Mouse (Mus musculus): ENCODE measurements around the gene Gm44503. TPM values are rescaled to one million over a fixed set of nuclear protein-coding genes. Genes with fewer than 3 reads are reported as not detected.

Gm44503 gene
- polyA plus RNA-seq (2014; fragmentation: Illumina TruSeq; extraction: RNeasy Lipid Tissue Mini Kit (QIAGEN cat#74804); ENCODE audit: low read depth, low replicate concordance): not detected

DNA sequence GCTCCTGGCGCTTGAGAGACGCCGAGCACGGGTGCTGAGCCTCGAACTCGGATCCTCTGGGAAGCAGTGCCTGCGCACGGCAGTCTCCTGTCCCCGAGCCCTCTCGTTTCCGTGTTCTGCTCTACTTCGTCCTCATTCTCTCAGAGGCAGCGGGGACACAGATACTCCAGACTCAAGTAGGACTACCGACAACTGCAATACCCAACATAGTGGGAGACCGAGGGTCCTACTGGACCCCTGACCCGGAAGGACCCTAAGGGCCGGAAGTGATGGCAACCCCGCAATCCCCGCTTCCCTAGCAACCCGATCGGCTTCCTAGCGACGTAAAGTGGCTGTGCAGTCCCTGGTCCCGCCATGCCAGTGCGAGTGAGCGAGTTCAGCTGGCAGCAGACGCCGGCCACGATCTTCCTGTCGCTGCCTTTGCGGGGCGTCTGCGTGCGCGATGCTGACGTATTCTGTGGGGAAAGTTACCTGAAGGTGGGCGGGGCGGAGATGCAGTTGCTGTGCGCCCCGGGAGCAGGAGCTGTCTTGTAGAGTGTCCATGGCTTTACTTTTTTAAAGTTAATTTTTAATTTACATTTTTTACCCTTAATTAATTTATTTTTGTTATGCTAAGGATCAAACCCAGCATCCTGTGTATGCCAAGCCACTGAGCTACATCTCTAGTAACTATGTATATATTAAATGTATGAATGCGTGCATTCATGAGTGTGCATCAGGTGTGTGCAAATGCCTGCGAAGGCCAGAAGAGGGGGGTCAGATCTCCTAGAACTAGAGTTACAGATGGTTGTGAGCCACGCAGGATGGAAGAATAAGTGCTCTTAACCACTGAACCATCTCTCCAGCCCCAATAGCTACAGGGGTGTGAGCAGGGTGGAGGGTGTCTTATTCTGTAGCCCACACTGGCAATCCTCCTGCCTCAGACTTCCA, at the start of gene Gm44503, which contains the start of gene Dyx1c1:
Gene Gm44503, plus strand, starts transcription at position 332 of the 930 bp plus-strand sequence.
Gene Dyx1c1, plus strand, starts transcription at position 265 of the 930 bp plus-strand sequence.

DNA sequence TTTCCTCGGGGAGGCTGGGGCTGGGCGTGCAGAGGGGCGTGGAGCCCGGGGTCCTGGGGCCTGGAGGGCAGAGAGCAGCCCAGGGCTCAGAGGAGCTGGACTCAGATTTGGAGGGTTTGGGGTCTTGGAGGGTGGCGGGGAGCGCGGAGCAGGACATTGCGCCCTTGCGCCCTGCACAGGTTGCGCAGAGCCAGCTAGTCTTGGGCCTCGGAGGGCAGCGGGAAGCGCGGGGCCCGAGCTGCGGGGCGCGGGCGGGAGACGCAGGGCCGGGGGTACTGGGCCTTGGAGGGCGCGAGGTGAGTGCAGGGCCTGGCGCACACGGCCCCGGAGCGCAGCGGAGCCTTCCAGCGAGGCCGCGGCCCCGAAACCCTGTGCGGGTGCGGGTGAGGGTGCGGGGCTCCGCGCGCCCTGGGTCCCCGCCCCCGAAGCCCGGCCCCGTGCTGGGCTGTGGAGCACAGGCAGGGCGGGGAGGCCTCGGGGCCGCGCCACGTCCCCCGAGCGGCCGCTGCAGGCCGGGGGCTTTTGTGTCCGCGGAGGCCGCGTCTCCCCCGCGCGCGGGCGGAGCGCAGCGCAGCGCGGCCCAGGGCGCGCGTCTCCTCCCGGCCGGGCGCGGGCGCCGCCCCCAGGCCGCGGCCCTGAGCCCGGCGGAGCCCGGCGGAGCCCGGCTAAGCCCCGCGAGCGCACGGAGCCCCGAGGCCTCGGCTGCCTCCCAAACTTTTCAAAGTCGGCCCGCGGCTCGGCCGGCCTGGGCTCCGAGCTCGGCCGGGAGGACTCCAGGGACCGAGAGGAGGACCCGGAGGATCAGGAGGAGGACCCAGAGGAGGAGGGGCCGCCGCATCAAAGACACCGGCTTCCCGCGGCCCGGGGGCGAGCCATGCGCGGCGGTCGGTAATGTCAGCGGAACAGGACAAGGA, 33.4 kb upstream of the Gm44503 start, which contains the start of gene Pygo1:
Gene Pygo1, plus strand, starts transcription at position 625 of the 914 bp plus-strand sequence.

DNA sequence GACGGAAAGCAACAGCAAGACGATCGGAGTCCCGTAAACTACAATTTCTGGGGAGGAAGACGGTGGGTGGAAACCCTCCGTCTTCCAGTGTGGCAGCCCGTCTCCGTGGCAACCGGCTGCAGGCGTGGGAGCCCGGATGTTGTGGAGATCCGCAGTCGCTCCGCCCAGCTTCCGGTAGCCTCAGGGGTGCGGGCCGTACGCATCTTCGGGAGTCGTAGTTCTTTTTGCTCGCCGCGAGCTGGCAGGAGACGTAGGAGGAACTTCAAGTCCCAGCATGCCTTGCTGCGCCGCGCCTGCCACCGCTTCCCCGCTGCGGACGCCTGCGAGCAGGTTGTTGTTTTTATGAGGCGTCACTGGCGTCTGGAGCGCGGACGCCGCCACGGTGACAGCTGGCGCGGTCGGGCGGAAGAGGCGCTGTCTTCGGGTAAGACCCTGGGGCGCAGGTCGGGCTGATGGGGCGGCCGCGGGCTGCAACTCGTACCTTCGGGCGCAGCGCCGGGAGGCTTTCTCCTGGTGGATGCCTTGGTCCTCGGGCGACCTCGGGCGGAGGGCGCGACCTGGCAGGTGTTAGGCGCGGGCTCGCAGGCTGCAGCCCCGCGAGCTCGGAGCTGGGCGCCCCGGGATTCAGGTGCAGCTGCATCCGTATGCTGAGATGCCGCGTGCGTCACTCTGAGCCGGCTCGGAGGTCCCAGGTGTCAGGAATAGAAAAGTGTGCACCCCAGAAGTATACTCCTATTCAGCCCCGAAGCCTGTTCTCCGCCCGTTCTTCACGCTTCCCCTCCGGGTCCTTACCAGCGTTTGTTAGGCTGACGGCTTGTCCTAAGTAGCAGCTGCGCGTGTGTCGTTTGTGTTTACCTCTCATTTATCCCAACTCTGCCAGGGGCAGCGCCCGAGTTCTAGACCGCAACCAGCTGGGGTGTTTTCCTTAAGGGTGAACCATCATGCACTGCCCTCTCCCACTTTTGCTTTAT, 26.9 kb downstream of the Gm44503 start, which contains the start of the genes Ccpg1os and Ccpg1:
Gene Ccpg1os, minus strand, starts transcription at position 133 of the 971 bp plus-strand sequence.
Gene Ccpg1, plus strand, starts transcription at position 180 of the 971 bp plus-strand sequence.

DNA sequence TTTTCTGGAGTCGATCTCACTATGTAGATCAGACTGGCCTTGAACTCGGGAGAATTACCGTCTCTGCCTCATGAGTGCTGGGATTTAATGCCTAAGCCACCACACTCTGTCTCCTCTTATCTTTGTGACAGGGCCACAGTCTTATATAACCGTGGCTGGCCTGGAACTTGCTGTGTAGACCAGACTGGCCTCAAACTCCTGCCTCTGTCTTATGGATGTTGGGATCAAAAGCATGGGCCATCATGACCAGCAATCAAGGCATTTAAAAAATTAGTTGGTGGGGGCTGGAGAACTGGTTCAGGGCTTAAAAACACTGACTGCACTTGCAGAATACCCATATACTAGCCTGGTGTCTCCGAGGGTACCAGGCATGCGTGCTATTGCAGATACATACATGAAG, 81.4 kb downstream of the Gm44503 start, which contains the start of gene Pigb:
Gene Pigb, minus strand, starts transcription at position 299 of the 400 bp plus-strand sequence.

DNA sequence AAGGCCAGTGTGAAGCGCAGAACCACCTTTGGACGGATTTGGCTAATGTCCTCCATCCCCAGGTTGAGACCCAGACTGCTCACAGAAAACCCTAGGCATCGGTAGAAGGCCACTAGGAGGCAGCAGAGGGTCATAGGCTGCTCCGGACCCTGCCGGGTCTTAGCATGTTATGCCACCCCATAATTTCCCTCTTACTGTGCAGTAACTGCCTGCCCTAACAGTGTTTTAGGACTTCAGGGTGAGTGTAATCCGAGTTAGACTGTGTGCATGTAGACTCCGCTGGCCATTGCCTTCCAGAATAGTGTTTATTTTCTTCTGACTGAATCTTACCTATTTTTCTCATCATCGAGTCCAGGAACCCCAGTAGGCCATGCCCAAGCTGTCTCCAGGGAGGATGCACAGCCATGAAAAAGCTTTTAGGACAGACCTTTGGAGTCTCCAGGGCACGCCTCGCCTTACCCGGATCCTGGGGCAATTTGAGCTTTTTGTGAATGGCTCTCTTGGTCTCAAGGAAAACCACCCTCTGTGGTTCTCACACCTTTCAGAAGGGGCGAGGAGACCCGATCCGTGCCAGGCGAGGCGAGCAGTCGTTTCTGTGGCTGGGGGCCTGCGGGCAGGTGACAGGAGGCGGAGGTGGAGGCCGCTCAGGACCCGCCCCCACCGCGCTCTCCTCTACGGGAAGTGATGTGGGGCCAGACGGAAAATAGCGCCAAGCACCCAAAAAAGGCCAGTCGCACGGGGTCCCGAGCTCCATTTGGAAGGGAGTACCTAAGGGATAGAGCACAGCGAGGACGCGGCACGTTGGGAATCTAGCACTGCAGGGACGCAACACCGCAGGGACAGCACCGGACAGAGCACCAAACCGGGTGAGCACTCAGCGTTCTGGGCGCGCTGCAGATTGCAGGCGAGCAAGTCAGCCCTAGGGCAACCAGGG, 85.8 kb downstream of the Gm44503 start, which contains the start of gene Rab27a:
Gene Rab27a, plus strand, starts transcription at position 709 of the 934 bp plus-strand sequence.

Other genes with a start within 250 kb of the Gm44503 start
- 0.31 TPM for gene Prtg, start 152.0 kb upstream of the Gm44503 start, polyA plus RNA-seq (2014; fragmentation: Illumina TruSeq; extraction: RNeasy Lipid Tissue Mini Kit (QIAGEN cat#74804); ENCODE audit: low read depth, low replicate concordance)
- gene Pygo1, start 33.2 kb upstream of the Gm44503 start, polyA plus RNA-seq (2014; fragmentation: Illumina TruSeq; extraction: RNeasy Lipid Tissue Mini Kit (QIAGEN cat#74804); ENCODE audit: low read depth, low replicate concordance): 1.7 TPM
- gene Dyx1c1, start 67 bp upstream of the Gm44503 start, polyA plus RNA-seq (2014; fragmentation: Illumina TruSeq; extraction: RNeasy Lipid Tissue Mini Kit (QIAGEN cat#74804); ENCODE audit: low read depth, low replicate concordance): 3.8 TPM
- gene Ccpg1os, start 26.5 kb downstream of the Gm44503 start, polyA plus RNA-seq (2014; fragmentation: Illumina TruSeq; extraction: RNeasy Lipid Tissue Mini Kit (QIAGEN cat#74804); ENCODE audit: low read depth, low replicate concordance): 40.9 TPM
- 89.7 TPM for gene Ccpg1, start 26.6 kb downstream of the Gm44503 start, polyA plus RNA-seq (2014; fragmentation: Illumina TruSeq; extraction: RNeasy Lipid Tissue Mini Kit (QIAGEN cat#74804); ENCODE audit: low read depth, low replicate concordance)
- gene Pigb, start 81.5 kb downstream of the Gm44503 start, polyA plus RNA-seq (2014; fragmentation: Illumina TruSeq; extraction: RNeasy Lipid Tissue Mini Kit (QIAGEN cat#74804); ENCODE audit: low read depth, low replicate concordance): 11.1 TPM
- 3.4 TPM for gene Rab27a, start 86.0 kb downstream of the Gm44503 start, polyA plus RNA-seq (2014; fragmentation: Illumina TruSeq; extraction: RNeasy Lipid Tissue Mini Kit (QIAGEN cat#74804); ENCODE audit: low read depth, low replicate concordance)
- not detected for gene Khdc3, start 143.0 kb downstream of the Gm44503 start, polyA plus RNA-seq (2014; fragmentation: Illumina TruSeq; extraction: RNeasy Lipid Tissue Mini Kit (QIAGEN cat#74804); ENCODE audit: low read depth, low replicate concordance)
- not detected for gene Gm20509, start 143.6 kb downstream of the Gm44503 start, polyA plus RNA-seq (2014; fragmentation: Illumina TruSeq; extraction: RNeasy Lipid Tissue Mini Kit (QIAGEN cat#74804); ENCODE audit: low read depth, low replicate concordance)
- 30.6 TPM for gene Rsl24d1, start 154.6 kb downstream of the Gm44503 start, polyA plus RNA-seq (2014; fragmentation: Illumina TruSeq; extraction: RNeasy Lipid Tissue Mini Kit (QIAGEN cat#74804); ENCODE audit: low read depth, low replicate concordance)

All from adipose tissue, adult 10 weeks (tissue).